Mouse (Mus musculus) spleen, embryonic (tissue): ENCODE results near the gene Fnip2.
"Not testable (repeated sequence)": the region's sequence is repeated elsewhere in the genome, so short reads cannot be mapped to it uniquely, and the experiment has no call there.

Experiments used
- CTCF ChIA-PET: fragments of 350-600 bp; sonication (Branson Sonifier 250); formaldehyde crosslinking; loops from one replicate; lab custom pipeline; 2022; lab: Charles Lee

Gene Fnip2

GRCm38 (mm10) chr3:79484286-79485063 lies 83.1 kb downstream of the Fnip2 start:
- CTCF ChIA-PET, result no interaction called here

GRCm38 (mm10) chr3:79478880-79479279 lies 88.7 kb downstream of the Fnip2 start:
- CTCF ChIA-PET, result interaction anchor here (0.6 kb wide), 1 partner anchor 194 kb away, joined by 3 read pairs; no protein-coding TSS in a partner anchor

GRCm38 (mm10) chr3:79478400-79478799 lies 89.2 kb downstream of the Fnip2 start:
- CTCF ChIA-PET, result interaction anchor here (0.6 kb wide), 1 partner anchor 193 kb away, joined by 3 read pairs; no protein-coding TSS in a partner anchor

- CTCF ChIA-PET, result no interaction called here
Observed at GRCm38 (mm10) chr3:79475980-79476379, 91.6 kb downstream of the Fnip2 start.

- CTCF ChIA-PET, result no interaction called here
Observed at GRCm38 (mm10) chr3:79474911-79475310, 92.7 kb downstream of the Fnip2 start.

GRCm38 (mm10) chr3:79472362-79472761 lies 95.2 kb downstream of the Fnip2 start:
- CTCF ChIA-PET, result no interaction called here

GRCm38 (mm10) chr3:79469440-79469839 lies 98.2 kb downstream of the Fnip2 start:
- CTCF ChIA-PET, result no interaction called here

GRCm38 (mm10) chr3:79458651-79459275 lies 108.8 kb downstream of the Fnip2 start:
- CTCF ChIA-PET, result no interaction called here

- CTCF ChIA-PET, result no interaction called here
Observed at GRCm38 (mm10) chr3:79455761-79456160, 111.8 kb downstream of the Fnip2 start.

- CTCF ChIA-PET, result no interaction called here
Observed at GRCm38 (mm10) chr3:79452696-79453263, 114.8 kb downstream of the Fnip2 start.

GRCm38 (mm10) chr3:79449361-79449760 lies 118.2 kb downstream of the Fnip2 start:
- CTCF ChIA-PET, result no interaction called here

GRCm38 (mm10) chr3:79448421-79448820 lies 119.2 kb downstream of the Fnip2 start:
- CTCF ChIA-PET, result no interaction called here

GRCm38 (mm10) chr3:79446648-79447047 lies 120.9 kb downstream of the Fnip2 start:
- CTCF ChIA-PET, result not testable (repeated sequence)

GRCm38 (mm10) chr3:79446124-79446523 lies 121.5 kb downstream of the Fnip2 start:
- CTCF ChIA-PET, result no interaction called here

GRCm38 (mm10) chr3:79445041-79445440 lies 122.6 kb downstream of the Fnip2 start:
- CTCF ChIA-PET, result interaction anchor here (0.6 to 0.7 kb wide), 2 partner anchors 17 to 142 kb away, joined by 3 to 7 read pairs; no protein-coding TSS in a partner anchor

- CTCF ChIA-PET, result no interaction called here
Observed at GRCm38 (mm10) chr3:79443850-79444249, 123.7 kb downstream of the Fnip2 start.

GRCm38 (mm10) chr3:79440976-79441491 lies 126.6 kb downstream of the Fnip2 start:
- CTCF ChIA-PET, result no interaction called here

- CTCF ChIA-PET, result no interaction called here
Observed at GRCm38 (mm10) chr3:79438276-79438675, 129.3 kb downstream of the Fnip2 start.

- CTCF ChIA-PET, result no interaction called here
Observed at GRCm38 (mm10) chr3:79436186-79436585, 131.4 kb downstream of the Fnip2 start.

GRCm38 (mm10) chr3:79434985-79435384 lies 132.6 kb downstream of the Fnip2 start:
- CTCF ChIA-PET, result interaction anchor here (0.6 kb wide), 1 partner anchor 232 kb away, joined by 7 read pairs; no protein-coding TSS in a partner anchor

GRCm38 (mm10) chr3:79434436-79434835 lies 133.2 kb downstream of the Fnip2 start:
- CTCF ChIA-PET, result no interaction called here

GRCm38 (mm10) chr3:79433593-79433992 lies 134.0 kb downstream of the Fnip2 start:
- CTCF ChIA-PET, result no interaction called here
